Mouse (Mus musculus): ENCODE results near the gene Tpgs1. TPM values are rescaled to one million over a fixed set of nuclear protein-coding genes. Genes with fewer than 3 reads are reported as not detected.
"Not testable (repeated sequence)": the region's sequence is repeated elsewhere in the genome, so short reads cannot be mapped to it uniquely, and the experiment has no call there.

The Tpgs1 gene
- polyA plus RNA-seq, 1 experiment: 11.3 TPM

- TF ChIP-seq CTCF (IDR thresholded peaks at IDR 0.05; ENCODE audit: low read depth, low read length): no peak
- no peak for TF ChIP-seq POLR2A (IDR thresholded peaks at IDR 0.05; ENCODE audit: insufficient read depth, low read length)
- TF ChIP-seq EP300 (IDR thresholded peaks at IDR 0.05; ENCODE audit: insufficient read depth, low read depth, low read length): no peak
- Histone ChIP-seq H3K4me3 (ENCODE audit: low read depth, low read length) (no peak overlapping the region), H3K27ac (ENCODE audit: insufficient read depth, low read length) (no peak overlapping the region), H3K4me1 (ENCODE audit: control insufficient read depth, insufficient read depth, low read length) (peaks cover 2% of the 10 kb centered on the region), H3K9ac (ENCODE audit: low read depth, poor library complexity, severe bottlenecking) (no peak overlapping the region), H3K9me3 (replicated peaks; ENCODE audit: control insufficient read depth, insufficient read depth, low read length, poor library complexity, severe bottlenecking) (no peaks in the 10 kb centered on the region), H3K27me3 (ENCODE audit: control insufficient read depth, insufficient read depth, low read length, poor library complexity, severe bottlenecking) (no peaks in the 10 kb centered on the region), H3K36me3 (ENCODE audit: control insufficient read depth, insufficient read depth, low read length, poor library complexity, severe bottlenecking) (no peaks in the 10 kb centered on the region)
Measured at GRCm38 (mm10) chr10:79698459-79698858, 29.3 kb downstream of the Tpgs1 start.

GRCm38 (mm10) chr10:79700676-79701075, 31.5 kb downstream of the Tpgs1 start:
- Histone ChIP-seq H3K9ac (ENCODE audit: low read depth, poor library complexity, severe bottlenecking) (no peak overlapping the region), H3K4me3 (ENCODE audit: low read depth, low read length) (no peak overlapping the region), H3K36me3 (ENCODE audit: control insufficient read depth, insufficient read depth, low read length, poor library complexity, severe bottlenecking) (no peaks in the 10 kb centered on the region), H3K27me3 (ENCODE audit: control insufficient read depth, insufficient read depth, low read length, poor library complexity, severe bottlenecking) (no peaks in the 10 kb centered on the region), H3K9me3 (replicated peaks; ENCODE audit: control insufficient read depth, insufficient read depth, low read length, poor library complexity, severe bottlenecking) (no peaks in the 10 kb centered on the region), H3K4me1 (ENCODE audit: control insufficient read depth, insufficient read depth, low read length) (peaks cover 2% of the 10 kb centered on the region), H3K27ac (ENCODE audit: insufficient read depth, low read length) (no peak overlapping the region)
- no peak for TF ChIP-seq CTCF (IDR thresholded peaks at IDR 0.05; ENCODE audit: low read depth, low read length)
- no peak for TF ChIP-seq EP300 (IDR thresholded peaks at IDR 0.05; ENCODE audit: insufficient read depth, low read depth, low read length)
- TF ChIP-seq POLR2A (IDR thresholded peaks at IDR 0.05; ENCODE audit: insufficient read depth, low read length): no peak

GRCm38 (mm10) chr10:79701443-79702129, 32.4 kb downstream of the Tpgs1 start:
- H3K36me3 ChIP-seq (ENCODE audit: control insufficient read depth, insufficient read depth, low read length, poor library complexity, severe bottlenecking): no peaks in the 10 kb centered on the region; the same call in 1 of the 2 replicates
- no peaks in the 10 kb centered on the region for H3K27me3 ChIP-seq (ENCODE audit: control insufficient read depth, insufficient read depth, low read length, poor library complexity, severe bottlenecking)
- H3K9me3 ChIP-seq (replicated peaks; ENCODE audit: control insufficient read depth, insufficient read depth, low read length, poor library complexity, severe bottlenecking): no peaks in the 10 kb centered on the region
- H3K9ac ChIP-seq (ENCODE audit: low read depth, poor library complexity, severe bottlenecking): no peak overlapping the region
- no peaks in the 10 kb centered on the region for H3K4me1 ChIP-seq (ENCODE audit: control insufficient read depth, insufficient read depth, low read length)
- no peak for TF ChIP-seq CTCF (IDR thresholded peaks at IDR 0.05; ENCODE audit: low read depth, low read length)
- TF ChIP-seq POLR2A (IDR thresholded peaks at IDR 0.05; ENCODE audit: insufficient read depth, low read length): no peak
- TF ChIP-seq EP300 (IDR thresholded peaks at IDR 0.05; ENCODE audit: insufficient read depth, low read depth, low read length): no peak
- no peak overlapping the region for H3K27ac ChIP-seq (ENCODE audit: insufficient read depth, low read length)
- H3K4me3 ChIP-seq (ENCODE audit: low read depth, low read length): no peak overlapping the region

- H3K27me3 ChIP-seq (ENCODE audit: control insufficient read depth, insufficient read depth, low read length, poor library complexity, severe bottlenecking); H3K4me1 ChIP-seq (ENCODE audit: control insufficient read depth, insufficient read depth, low read length); H3K4me3 ChIP-seq (ENCODE audit: low read depth, low read length); H3K9me3 ChIP-seq (replicated peaks; ENCODE audit: control insufficient read depth, insufficient read depth, low read length, poor library complexity, severe bottlenecking); H3K9ac ChIP-seq (ENCODE audit: low read depth, poor library complexity, severe bottlenecking); H3K36me3 ChIP-seq (ENCODE audit: control insufficient read depth, insufficient read depth, low read length, poor library complexity, severe bottlenecking); H3K27ac ChIP-seq (ENCODE audit: insufficient read depth, low read length): not testable (repeated sequence)
Measured at GRCm38 (mm10) chr10:79702970-79703369, 33.8 kb downstream of the Tpgs1 start.

GRCm38 (mm10) chr10:79703541-79703940, 34.4 kb downstream of the Tpgs1 start:
- Histone ChIP-seq H3K36me3 (ENCODE audit: control insufficient read depth, insufficient read depth, low read length, poor library complexity, severe bottlenecking) (no peaks in the 10 kb centered on the region; the same call in 1 of the 2 replicates), H3K9me3 (replicated peaks; ENCODE audit: control insufficient read depth, insufficient read depth, low read length, poor library complexity, severe bottlenecking) (no peaks in the 10 kb centered on the region), H3K27ac (ENCODE audit: insufficient read depth, low read length) (peak overlapping the region; percentile 44), H3K4me3 (ENCODE audit: low read depth, low read length) (peak overlapping the region; percentile 55), H3K4me1 (ENCODE audit: control insufficient read depth, insufficient read depth, low read length) (peaks cover 2% of the 10 kb centered on the region), H3K9ac (ENCODE audit: low read depth, poor library complexity, severe bottlenecking) (peak overlapping the region; percentile 43), H3K27me3 (ENCODE audit: control insufficient read depth, insufficient read depth, low read length, poor library complexity, severe bottlenecking) (no peaks in the 10 kb centered on the region)
- TF ChIP-seq EP300 (IDR thresholded peaks at IDR 0.05; ENCODE audit: insufficient read depth, low read depth, low read length) (no peak), POLR2A (IDR thresholded peaks at IDR 0.05; ENCODE audit: insufficient read depth, low read length) (no peak), CTCF (IDR thresholded peaks at IDR 0.05; ENCODE audit: low read depth, low read length) (no peak)

- TF ChIP-seq EP300 (IDR thresholded peaks at IDR 0.05; ENCODE audit: insufficient read depth, low read depth, low read length): 0 out of 2 replicates have a peak, but pooled peaks have one; percentile 56
- peak; percentile 36 for TF ChIP-seq CTCF (IDR thresholded peaks at IDR 0.05; ENCODE audit: low read depth, low read length)
- TF ChIP-seq POLR2A (IDR thresholded peaks at IDR 0.05; ENCODE audit: insufficient read depth, low read length): peak; percentile 86
- H3K9me3 ChIP-seq (replicated peaks; ENCODE audit: control insufficient read depth, insufficient read depth, low read length, poor library complexity, severe bottlenecking): no peaks in the 10 kb centered on the region
- peak within 1 kb of the TSS; percentile 76 for H3K4me3 ChIP-seq (ENCODE audit: low read depth, low read length)
- peaks cover 2% of the 10 kb centered on the region for H3K4me1 ChIP-seq (ENCODE audit: control insufficient read depth, insufficient read depth, low read length)
- H3K36me3 ChIP-seq (ENCODE audit: control insufficient read depth, insufficient read depth, low read length, poor library complexity, severe bottlenecking): no peaks in the 10 kb centered on the region; the same call in 1 of the 2 replicates
- H3K27me3 ChIP-seq (ENCODE audit: control insufficient read depth, insufficient read depth, low read length, poor library complexity, severe bottlenecking): no peaks in the 10 kb centered on the region
- peak within 1 kb of the TSS; percentile 44 for H3K27ac ChIP-seq (ENCODE audit: insufficient read depth, low read length)
- H3K9ac ChIP-seq (ENCODE audit: low read depth, poor library complexity, severe bottlenecking): peak within 1 kb of the TSS; percentile 85
Measured at GRCm38 (mm10) chr10:79704065-79704969, 35.1 kb downstream of the Tpgs1 start, which contains the start of gene Bsg. Bsg (plus strand) TSS chr10:79704491.

Measured in ES-Bruce4 (cell line).